Mouse (Mus musculus) limb, embryonic 13.5 days (tissue): ENCODE data around the gene Klhdc4. TPM values are rescaled to one million over a fixed set of nuclear protein-coding genes. Genes with fewer than 3 reads are reported as not detected.

Source experiments
- polyA plus RNA-seq: library from polyadenylated mRNA; unstranded; fragments of >200 nt; fragmentation: Nextera tagmentation; extraction: Ambion mirVana; gene quantifications from 2 replicates; pipeline ENCODE4 v1.2.1, GENCODE M21; 2015

The Klhdc4 gene
- polyA plus RNA-seq, 1 experiment from 2014 or later, result 40.9 TPM

Other genes starting within 250 kb of the Klhdc4 start
- gene Map1lc3b, start 239.2 kb downstream of the Klhdc4 start, polyA plus RNA-seq, result 189 and 193 TPM in 2 replicates
- 18.4 and 20.1 TPM in 2 replicates for gene Zcchc14, start 176.7 kb downstream of the Klhdc4 start, polyA plus RNA-seq
- 0.81 and 1.0 TPM in 2 replicates for gene Jph3, start 99.9 kb downstream of the Klhdc4 start, polyA plus RNA-seq
- 14.2 TPM in 2 replicates for gene Slc7a5, start 78.1 kb upstream of the Klhdc4 start, polyA plus RNA-seq
- gene Car5a, start 115.3 kb upstream of the Klhdc4 start, polyA plus RNA-seq, result not detected in 2 replicates
- 42.0 and 53.6 TPM in 2 replicates for gene Banp, start 120.2 kb upstream of the Klhdc4 start, polyA plus RNA-seq